Mouse (Mus musculus): ENCODE measurements around the gene Dync1h1. TPM values are rescaled to one million over a fixed set of nuclear protein-coding genes. Genes with fewer than 3 reads are reported as not detected.
"Not testable (repeated sequence)": the region's sequence is repeated elsewhere in the genome, so short reads cannot be mapped to it uniquely, and the experiment has no call there.

The Dync1h1 gene
- polyA plus RNA-seq, 1 experiment from 2014 or later = 51.0 TPM

DNA sequence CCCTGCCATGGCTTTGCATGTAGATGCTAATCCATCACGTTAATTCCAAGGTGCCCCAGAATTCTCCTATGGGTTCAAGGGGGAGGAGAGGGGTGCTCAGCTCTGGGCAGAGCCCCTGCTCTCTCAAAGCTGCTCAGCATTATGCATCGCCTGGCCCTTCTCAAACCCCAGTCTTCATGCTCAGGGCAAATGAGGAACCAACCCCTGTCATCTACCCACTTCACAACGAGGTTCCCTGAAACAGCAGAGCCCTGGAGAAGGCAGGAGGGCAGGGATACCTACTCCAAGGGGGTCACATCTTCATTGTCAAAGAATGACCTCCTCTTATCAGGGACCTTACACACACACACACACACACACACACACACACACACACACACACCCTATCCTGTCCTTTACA, 80.6 kb downstream of the Dync1h1 start:
- Histone ChIP-seq H3K27me3 (ENCODE audit: control insufficient read depth, insufficient read depth, low read length) (no peaks in the 10 kb centered on the region), H3K27ac (ENCODE audit: low read depth, low read length) (no peak overlapping the region)
- WGBS (ENCODE audit: insufficient replicate concordance) = 70% methylated on average over 3 of the region's 3 CpGs

DNA sequence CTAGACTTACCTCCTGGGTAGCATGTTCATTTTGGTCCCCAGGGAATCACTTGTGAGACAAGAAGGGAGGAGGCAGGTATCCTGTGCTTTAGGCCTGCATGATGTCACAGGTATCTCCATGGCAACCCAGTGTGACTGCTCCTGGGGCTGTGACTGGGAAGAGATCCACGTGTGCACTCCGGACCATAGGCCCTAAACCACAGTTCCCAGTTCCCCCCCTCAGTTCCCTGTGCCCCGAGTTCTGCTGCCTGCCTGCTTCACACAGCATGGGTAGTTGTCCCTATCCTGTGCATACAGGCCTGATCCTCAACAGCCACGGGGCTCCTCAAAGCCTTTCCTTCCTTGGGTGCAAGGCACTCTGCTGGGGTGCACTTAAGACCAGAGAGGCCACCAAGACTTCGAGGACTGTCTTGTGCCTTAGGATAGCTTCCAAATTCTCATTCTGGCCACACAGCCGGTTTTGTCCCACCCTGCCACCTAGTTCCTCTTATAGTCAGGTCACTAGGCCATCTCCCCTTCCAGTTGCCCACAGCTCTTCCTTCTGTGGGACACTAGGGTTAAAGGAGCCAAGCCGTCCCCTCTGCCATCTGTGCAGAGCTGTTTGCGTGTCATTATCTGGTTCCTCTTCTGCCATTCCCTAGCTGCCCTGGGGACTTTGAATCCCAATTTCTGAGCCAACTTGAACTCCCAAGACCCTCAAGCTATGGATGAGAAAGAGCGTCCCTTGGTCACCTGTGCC, 81.5 kb downstream of the Dync1h1 start, which contains the start of gene 1700001K19Rik:
1700001K19Rik (minus strand) TSS at position 59 of the 739 bp plus-strand sequence.
- no peak; the same call in 1 of the 2 replicates for ATAC-seq (replicated peaks; ENCODE audit: insufficient number of reproducible peaks, low FRiP score, low TSS enrichment)
- Histone ChIP-seq H3K9me3 (replicated peaks; ENCODE audit: control insufficient read depth, low read length) (no peaks in the 10 kb centered on the region), H3K36me3 (ENCODE audit: control insufficient read depth, insufficient read depth, low read length) (peaks cover 4% of the 10 kb centered on the region; the same call in 1 of the 2 replicates), H3K9ac (ENCODE audit: low read depth, low read length) (no peak within 1 kb of the TSS), H3K27me3 (ENCODE audit: control insufficient read depth, insufficient read depth, low read length) (no peaks in the 10 kb centered on the region), H3K4me3 (ENCODE audit: low read depth, low read length) (no peak within 1 kb of the TSS), H3K4me2 (no peak within 1 kb of the TSS), H3K4me1 (ENCODE audit: control insufficient read depth, insufficient read depth, low read length) (peaks cover 5% of the 10 kb centered on the region), H3K27ac (ENCODE audit: low read depth, low read length) (no peak within 1 kb of the TSS)
- 75% methylated on average over 9 of the region's 9 CpGs for WGBS (ENCODE audit: insufficient replicate concordance)

More for the DNA sequence above, 80.6 kb downstream of the Dync1h1 start:
- Histone ChIP-seq H3K4me1 (ENCODE audit: control insufficient read depth, insufficient read depth, low read length) (peaks cover 3% of the 10 kb centered on the region), H3K4me3 (ENCODE audit: low read depth, low read length) (no peak overlapping the region), H3K9me3 (replicated peaks; ENCODE audit: control insufficient read depth, low read length) (no peaks in the 10 kb centered on the region), H3K36me3 (ENCODE audit: control insufficient read depth, insufficient read depth, low read length) (peaks cover 4% of the 10 kb centered on the region; the same call in 1 of the 2 replicates), H3K4me2 (no peak overlapping the region), H3K9ac (ENCODE audit: low read depth, low read length) (no peak overlapping the region)
- ATAC-seq (replicated peaks; ENCODE audit: insufficient number of reproducible peaks, low FRiP score, low TSS enrichment) = no peak

DNA sequence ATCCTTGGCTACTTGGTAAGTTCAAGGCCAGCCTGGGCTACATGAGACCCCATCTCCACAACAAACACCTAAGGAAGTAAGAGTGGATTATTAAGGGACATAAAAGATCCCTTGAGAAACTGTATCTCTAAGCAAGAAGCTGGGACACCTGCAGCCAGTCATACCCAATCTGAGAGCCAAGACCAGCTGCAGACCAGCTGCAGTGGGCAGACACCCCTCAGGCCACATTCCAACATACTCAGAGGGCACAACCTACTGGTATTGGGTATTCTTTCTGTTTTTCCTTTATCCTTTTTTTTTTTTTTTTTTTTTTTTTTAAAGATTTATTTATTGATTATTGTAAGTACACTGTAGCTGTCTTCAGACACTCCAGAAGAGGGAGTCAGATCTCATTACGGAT, 82.3 kb downstream of the Dync1h1 start:
- peaks cover 12% of the 10 kb centered on the region for H3K4me1 ChIP-seq (ENCODE audit: control insufficient read depth, insufficient read depth, low read length)
- WGBS (ENCODE audit: insufficient replicate concordance) = no CpG with 5 or more reads among the region's 1 CpGs
- H3K27ac ChIP-seq (ENCODE audit: low read depth, low read length) = no peak overlapping the region
- no peak for ATAC-seq (replicated peaks; ENCODE audit: insufficient number of reproducible peaks, low FRiP score, low TSS enrichment)
- H3K36me3 ChIP-seq (ENCODE audit: control insufficient read depth, insufficient read depth, low read length) = peaks cover 9% of the 10 kb centered on the region
- no peaks in the 10 kb centered on the region for H3K9me3 ChIP-seq (replicated peaks; ENCODE audit: control insufficient read depth, low read length)
- H3K27me3 ChIP-seq (ENCODE audit: control insufficient read depth, insufficient read depth, low read length) = no peaks in the 10 kb centered on the region
- no peak overlapping the region for H3K9ac ChIP-seq (ENCODE audit: low read depth, low read length)
- no peak overlapping the region for H3K4me3 ChIP-seq (ENCODE audit: low read depth, low read length)
- no peak overlapping the region for H3K4me2 ChIP-seq

DNA sequence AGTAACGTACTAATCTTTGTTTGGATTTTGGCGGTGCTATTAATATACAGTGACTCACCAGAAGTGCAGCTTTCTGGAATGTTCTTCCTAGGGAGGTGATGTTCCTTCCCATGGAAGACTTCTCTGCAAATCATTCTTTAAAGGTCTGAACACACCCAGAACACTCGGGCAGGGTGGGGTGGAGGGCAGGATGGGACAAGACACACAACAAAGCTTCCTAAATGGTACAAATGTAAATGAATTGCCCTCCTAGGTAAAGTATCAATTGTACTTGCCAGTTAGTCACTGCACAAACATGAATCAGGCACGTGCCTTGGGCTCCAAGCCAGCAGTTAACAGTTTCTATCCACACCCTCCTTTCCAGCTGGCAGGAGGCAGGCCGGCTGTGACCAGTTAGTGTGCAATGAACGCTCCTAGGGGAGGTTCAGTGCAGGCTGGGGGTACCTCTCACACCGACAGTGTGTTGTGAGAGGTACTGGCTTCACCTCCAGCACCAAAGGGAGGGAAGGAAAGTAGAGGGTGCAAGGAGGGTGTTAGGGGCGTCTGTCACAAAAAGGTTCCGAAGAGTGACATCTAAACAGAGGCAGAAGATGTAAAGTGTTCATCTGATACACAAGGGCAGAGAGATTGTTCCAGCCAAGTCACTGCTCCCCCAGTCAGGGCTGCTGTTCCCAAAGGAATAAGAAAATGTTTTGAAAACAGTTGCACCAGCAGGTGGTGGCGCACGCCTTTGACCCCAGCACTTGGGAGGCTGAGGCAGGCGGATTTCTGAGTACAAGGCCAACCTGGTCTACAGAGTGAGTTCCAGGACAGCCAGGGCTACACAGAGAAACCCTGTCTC, 86.9 kb downstream of the Dync1h1 start:
- H3K4me3 ChIP-seq (ENCODE audit: low read depth, low read length) = no peak overlapping the region
- H3K27ac ChIP-seq (ENCODE audit: low read depth, low read length) = peak overlapping the region; percentile 77
- peaks cover 9% of the 10 kb centered on the region; the same call in 1 of the 2 replicates for H3K4me1 ChIP-seq (ENCODE audit: control insufficient read depth, insufficient read depth, low read length)
- H3K36me3 ChIP-seq (ENCODE audit: control insufficient read depth, insufficient read depth, low read length) = peaks cover 36% of the 10 kb centered on the region
- WGBS (ENCODE audit: insufficient replicate concordance) = 56% methylated on average over 12 of the region's 12 CpGs
- no peak overlapping the region for H3K9ac ChIP-seq (ENCODE audit: low read depth, low read length)
- 0 out of 2 replicates have a peak, but pooled peaks have one; percentile 42 for ATAC-seq (replicated peaks; ENCODE audit: insufficient number of reproducible peaks, low FRiP score, low TSS enrichment)
- H3K9me3 ChIP-seq (replicated peaks; ENCODE audit: control insufficient read depth, low read length) = no peaks in the 10 kb centered on the region
- H3K4me2 ChIP-seq = peak overlapping the region; percentile 19; the same call in 1 of the 2 replicates
- H3K27me3 ChIP-seq (ENCODE audit: control insufficient read depth, insufficient read depth, low read length) = no peaks in the 10 kb centered on the region

DNA sequence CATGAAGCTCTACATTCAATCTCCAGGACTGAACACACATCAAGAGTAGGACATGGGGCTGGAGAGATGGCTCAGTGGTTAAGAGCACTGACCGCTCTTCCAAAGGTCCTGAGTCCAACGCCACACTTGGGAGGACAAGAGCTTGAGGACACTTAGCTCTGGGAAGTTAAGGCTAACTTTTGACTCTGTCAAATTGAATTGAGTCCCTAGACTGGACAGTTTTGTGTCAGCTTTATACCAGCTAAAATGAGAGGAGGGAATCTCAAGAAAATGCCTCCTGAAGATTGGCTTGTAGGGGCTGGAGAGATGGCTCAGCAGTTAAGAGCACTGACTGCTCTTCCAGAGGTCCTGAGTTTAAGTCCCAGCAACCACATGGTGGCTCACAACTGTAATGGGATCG, 87.7 kb downstream of the Dync1h1 start:
- H3K27ac ChIP-seq (ENCODE audit: low read depth, low read length); H3K9me3 ChIP-seq (replicated peaks; ENCODE audit: control insufficient read depth, low read length); H3K9ac ChIP-seq (ENCODE audit: low read depth, low read length); H3K4me3 ChIP-seq (ENCODE audit: low read depth, low read length); H3K4me1 ChIP-seq (ENCODE audit: control insufficient read depth, insufficient read depth, low read length); ATAC-seq (replicated peaks; ENCODE audit: insufficient number of reproducible peaks, low FRiP score, low TSS enrichment); H3K27me3 ChIP-seq (ENCODE audit: control insufficient read depth, insufficient read depth, low read length); H3K4me2 ChIP-seq: not testable (repeated sequence)
- peaks cover 36% of the 10 kb centered on the region for H3K36me3 ChIP-seq (ENCODE audit: control insufficient read depth, insufficient read depth, low read length)
- 88% methylated on average over 3 of the region's 3 CpGs for WGBS (ENCODE audit: insufficient replicate concordance)

DNA sequence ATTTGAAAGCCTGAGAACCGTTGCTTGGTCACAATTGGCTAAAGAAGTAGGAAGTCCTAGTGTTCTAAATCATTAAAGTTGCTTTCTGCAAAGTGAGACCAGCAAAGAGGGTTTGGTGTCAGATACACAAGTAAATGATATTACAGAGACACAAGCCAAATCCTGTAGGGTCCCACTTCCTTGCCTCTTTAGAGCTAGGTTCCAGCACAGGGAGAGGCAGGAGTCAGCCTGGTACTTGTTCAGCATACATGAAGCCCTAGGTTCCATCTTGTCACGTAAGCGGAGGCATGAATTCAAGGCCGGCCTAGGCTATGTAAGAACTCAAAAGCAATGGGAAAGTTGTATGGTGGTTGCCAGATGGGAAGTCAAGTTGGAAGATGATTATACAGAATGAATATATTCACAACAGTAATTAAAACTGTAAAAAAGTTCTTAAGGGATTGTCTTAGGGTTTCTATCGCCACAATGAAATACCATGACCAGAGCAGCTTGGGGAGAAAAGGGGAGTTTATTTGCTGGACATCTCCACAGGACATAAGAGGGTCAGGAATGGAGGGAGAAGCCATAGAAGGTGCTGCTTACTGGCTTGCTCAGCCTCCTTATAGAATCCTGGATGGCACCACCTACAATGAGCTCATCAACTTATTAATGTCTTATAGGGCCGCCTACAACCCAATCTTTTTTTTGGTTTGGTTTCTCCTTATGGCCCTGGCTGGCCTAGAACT, 88.8 kb downstream of the Dync1h1 start:
- Histone ChIP-seq H3K27ac (ENCODE audit: low read depth, low read length) (no peak overlapping the region), H3K27me3 (ENCODE audit: control insufficient read depth, insufficient read depth, low read length) (no peaks in the 10 kb centered on the region)
- no peak for ATAC-seq (replicated peaks; ENCODE audit: insufficient number of reproducible peaks, low FRiP score, low TSS enrichment)

DNA sequence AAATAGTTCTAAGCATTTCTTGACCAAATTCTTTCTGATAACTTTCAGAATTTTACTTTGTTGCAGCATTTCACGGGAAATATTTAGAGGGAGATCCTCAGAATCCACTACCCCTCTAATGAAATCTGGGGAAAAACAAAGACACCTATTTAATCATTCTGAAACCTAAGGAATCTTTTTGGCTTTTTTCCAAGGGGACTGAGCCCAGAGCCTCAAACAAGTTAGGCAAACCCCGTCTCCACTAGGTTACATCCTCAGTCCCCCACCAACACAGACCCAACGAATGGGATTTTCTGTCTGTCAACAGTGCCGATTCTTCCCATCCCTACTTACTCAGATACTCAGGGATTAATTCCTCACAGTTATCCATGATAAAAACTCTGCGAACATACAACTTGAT, 92.1 kb downstream of the Dync1h1 start:
- 79% methylated on average over 5 of the region's 5 CpGs for WGBS (ENCODE audit: insufficient replicate concordance)
- not testable (repeated sequence) for H3K9me3 ChIP-seq (replicated peaks; ENCODE audit: control insufficient read depth, low read length); H3K27ac ChIP-seq (ENCODE audit: low read depth, low read length); H3K9ac ChIP-seq (ENCODE audit: low read depth, low read length); H3K27me3 ChIP-seq (ENCODE audit: control insufficient read depth, insufficient read depth, low read length); ATAC-seq (replicated peaks; ENCODE audit: insufficient number of reproducible peaks, low FRiP score, low TSS enrichment); H3K4me3 ChIP-seq (ENCODE audit: low read depth, low read length); H3K4me2 ChIP-seq
- Histone ChIP-seq H3K36me3 (ENCODE audit: control insufficient read depth, insufficient read depth, low read length) (peaks cover 34% of the 10 kb centered on the region), H3K4me1 (ENCODE audit: control insufficient read depth, insufficient read depth, low read length) (peaks cover 13% of the 10 kb centered on the region)

More for the DNA sequence above, 88.8 kb downstream of the Dync1h1 start:
- 88% methylated on average over 6 of the region's 6 CpGs for WGBS (ENCODE audit: insufficient replicate concordance)
- H3K4me1 ChIP-seq (ENCODE audit: control insufficient read depth, insufficient read depth, low read length) = peaks cover 16% of the 10 kb centered on the region
- H3K9ac ChIP-seq (ENCODE audit: low read depth, low read length) = no peak overlapping the region
- H3K36me3 ChIP-seq (ENCODE audit: control insufficient read depth, insufficient read depth, low read length) = peaks cover 41% of the 10 kb centered on the region
- no peak overlapping the region for H3K4me3 ChIP-seq (ENCODE audit: low read depth, low read length)
- H3K9me3 ChIP-seq (replicated peaks; ENCODE audit: control insufficient read depth, low read length) = no peaks in the 10 kb centered on the region
- H3K4me2 ChIP-seq = no peak overlapping the region

DNA sequence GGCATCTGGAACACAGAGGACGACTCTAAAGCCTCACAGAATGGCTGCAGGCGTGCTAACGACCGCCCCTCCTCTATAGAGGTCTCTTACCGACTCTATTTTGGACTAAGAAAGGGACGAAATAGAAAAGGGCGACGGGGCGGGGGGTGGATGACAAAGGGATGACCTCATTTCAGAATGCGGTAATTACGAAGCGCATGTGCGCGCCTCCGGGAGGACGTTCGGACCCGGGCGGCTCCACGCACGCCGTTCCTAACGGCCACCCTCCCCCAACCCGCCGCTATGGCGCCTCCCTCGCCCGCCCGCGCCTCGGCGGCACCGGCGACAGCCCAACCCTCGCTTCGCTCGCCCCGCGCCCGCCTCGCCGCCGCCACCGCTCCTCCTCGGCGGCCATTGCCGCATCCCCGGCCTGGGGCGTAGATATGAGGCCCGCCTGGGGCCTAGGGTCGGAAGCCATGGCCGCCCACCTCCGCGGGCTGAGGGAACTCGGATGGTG, 94.5 kb downstream of the Dync1h1 start:
- ATAC-seq (replicated peaks; ENCODE audit: insufficient number of reproducible peaks, low FRiP score, low TSS enrichment) = peak; percentile 53
- under 1% methylated on average over 54 of the region's 55 CpGs for WGBS (ENCODE audit: insufficient replicate concordance)

More for the DNA sequence above, 94.5 kb downstream of the Dync1h1 start:
- H3K9me3 ChIP-seq (replicated peaks; ENCODE audit: control insufficient read depth, low read length) = no peaks in the 10 kb centered on the region
- peak overlapping the region; percentile 71 for H3K4me2 ChIP-seq
- H3K27me3 ChIP-seq (ENCODE audit: control insufficient read depth, insufficient read depth, low read length) = no peaks in the 10 kb centered on the region
- H3K4me1 ChIP-seq (ENCODE audit: control insufficient read depth, insufficient read depth, low read length) = peaks cover 18% of the 10 kb centered on the region
- H3K36me3 ChIP-seq (ENCODE audit: control insufficient read depth, insufficient read depth, low read length) = peaks cover 15% of the 10 kb centered on the region
- peak overlapping the region; percentile 94 for H3K9ac ChIP-seq (ENCODE audit: low read depth, low read length)
- H3K27ac ChIP-seq (ENCODE audit: low read depth, low read length) = peak overlapping the region; percentile 90
- peak overlapping the region; percentile 83 for H3K4me3 ChIP-seq (ENCODE audit: low read depth, low read length)
